ENCODE assay signal across 24 mouse cellular contexts in genomic region chr9:65157631-65158030, GRCm38 (mm10). TPM values are rescaled to one million over a fixed set of nuclear protein-coding genes. Genes with fewer than 3 reads are reported as not detected.
A peak's percentile ranks its signal among the peaks of the same experiment; 100 is the strongest.
DNase-seq lines count a peak whose midpoint lies in the region; ATAC-seq and TF ChIP-seq lines count a peak whose summit lies in the region.
"Had no signal": no experiment of that assay in that cellular context is flagged by ENCODE, and none has a peak within 500 bp of the region (broad histone marks: within the 10 kb centered on the region; RNA-seq: fewer than 3 reads in every experiment).

No protein-coding gene starts in this region.

- ATAC-seq in hindbrain, embryonic 12.5 days (ENCODE audit: low FRiP score): no peak
- no peak for ATAC-seq in hindbrain, embryonic 14.5 days (ENCODE audit: low FRiP score)
- no peak for ATAC-seq in erythroblast, adult 5-6 weeks (replicated peaks; ENCODE audit: low FRiP score, poor library complexity, severe bottlenecking)
- ATAC-seq: activated CD4-positive, CD25-positive, alpha-beta regulatory T cell, adult 4 months; Patski had no signal

- H3K9me3 ChIP-seq in heart, embryonic 10.5 days: no peaks in the 10 kb centered on the region
- no peaks in the 10 kb centered on the region for H3K9me3 ChIP-seq in hindbrain, embryonic 12.5 days (replicated peaks)
- no peaks in the 10 kb centered on the region for H3K9me3 ChIP-seq in hindbrain, embryonic 14.5 days (ENCODE audit: control insufficient read depth, low read length)
- H3K9me3 ChIP-seq in E14TG2a.4 (ENCODE audit: low read length): no peaks in the 10 kb centered on the region
- H3K9me3 ChIP-seq: liver, embryonic 13.5 days had no signal

- 10% methylated on average over 6 of the region's 6 CpGs for WGBS in heart, embryonic 10.5 days
- 30% methylated on average over 6 of the region's 6 CpGs for WGBS in hindbrain, embryonic 12.5 days
- WGBS in hindbrain, embryonic 14.5 days: 54% methylated on average over 6 of the region's 6 CpGs

- H3K4me2 ChIP-seq in hindbrain, embryonic 12.5 days (replicated peaks): no peak overlapping the region
- H3K4me2 ChIP-seq in hindbrain, embryonic 14.5 days (replicated peaks): no peak overlapping the region
- H3K4me2 ChIP-seq: liver, embryonic 13.5 days had no signal

- peak; percentile 91 for DNase-seq in heart, embryonic 10.5 days (ENCODE audit: low spot score)
- no peak for DNase-seq in heart, adult 11 months
- DNase-seq in hindbrain, embryonic 14.5 days (ENCODE audit: low spot score): no peak
- peak; percentile 67 for DNase-seq in embryo, embryonic 11 days
- no peak for DNase-seq in left cerebral cortex, adult 9 months (ENCODE audit: low spot score in 2 of 2)
- DNase-seq: adrenal gland, postnatal 14 days; B cell, adult 2 months; cerebellum, adult 8-10 months; gastrocnemius, postnatal 36 days; heart, postnatal 10 days; kidney, adult 11 months; layer of hippocampus, postnatal 36 days; left cerebral cortex, postnatal 4 days; liver, embryonic 13.5 days; retina, postnatal 1 day; right cerebral cortex, postnatal 4 days; thymus, postnatal 14 days had no signal

- H3K9ac ChIP-seq in hindbrain, embryonic 12.5 days: no peak overlapping the region
- no peak overlapping the region for H3K9ac ChIP-seq in hindbrain, embryonic 14.5 days
- H3K9ac ChIP-seq: liver, embryonic 13.5 days had no signal

- H3K4me3 ChIP-seq in heart, embryonic 10.5 days: no peak overlapping the region
- no peak overlapping the region for H3K4me3 ChIP-seq in hindbrain, embryonic 12.5 days
- H3K4me3 ChIP-seq in hindbrain, embryonic 14.5 days (replicated peaks; ENCODE audit: low read length): no peak overlapping the region
- peak overlapping the region; percentile 52; the same call in 1 of the 2 replicates for H3K4me3 ChIP-seq in E14TG2a.4 (replicated peaks; ENCODE audit: low read length)
- H3K4me3 ChIP-seq: liver, embryonic 13.5 days had no signal

- no peak for TF ChIP-seq CTCF in E14TG2a.4 (conservative IDR thresholded peaks at IDR 0.05; ENCODE audit: low read length)

- H3K4me1 ChIP-seq in heart, embryonic 10.5 days: peaks cover 87% of the 10 kb centered on the region
- H3K4me1 ChIP-seq in hindbrain, embryonic 12.5 days: peaks cover 95% of the 10 kb centered on the region
- H3K4me1 ChIP-seq in hindbrain, embryonic 14.5 days (replicated peaks; ENCODE audit: control insufficient read depth, insufficient read depth, low read length): peaks cover 66% of the 10 kb centered on the region
- H3K4me1 ChIP-seq in E14TG2a.4 (replicated peaks; ENCODE audit: low read depth, low read length): peaks cover 91% of the 10 kb centered on the region

- H3K36me3 ChIP-seq in heart, embryonic 10.5 days: no peaks in the 10 kb centered on the region
- peaks cover 13% of the 10 kb centered on the region; the same call in 1 of the 2 replicates for H3K36me3 ChIP-seq in hindbrain, embryonic 12.5 days
- H3K36me3 ChIP-seq in hindbrain, embryonic 14.5 days (replicated peaks; ENCODE audit: control insufficient read depth, insufficient read depth): no peaks in the 10 kb centered on the region; the same call in 1 of the 2 replicates
- no peaks in the 10 kb centered on the region for H3K36me3 ChIP-seq in E14TG2a.4 (ENCODE audit: insufficient read depth, low read length)
- H3K36me3 ChIP-seq: liver, embryonic 13.5 days had no signal

- peak overlapping the region; percentile 81 for H3K27ac ChIP-seq in heart, embryonic 10.5 days
- H3K27ac ChIP-seq in hindbrain, embryonic 12.5 days: peak overlapping the region; percentile 87; the same call in 1 of the 2 replicates
- H3K27ac ChIP-seq in hindbrain, embryonic 14.5 days: no peak overlapping the region
- H3K27ac ChIP-seq: kidney, postnatal 0 days; liver, embryonic 13.5 days had no signal

- peaks cover 23% of the 10 kb centered on the region; the same call in 1 of the 2 replicates for H3K27me3 ChIP-seq in heart, embryonic 10.5 days (ENCODE audit: insufficient read depth, poor library complexity, severe bottlenecking)
- H3K27me3 ChIP-seq in hindbrain, embryonic 12.5 days: no peaks in the 10 kb centered on the region
- H3K27me3 ChIP-seq in hindbrain, embryonic 14.5 days (ENCODE audit: control insufficient read depth, insufficient read depth, low read length): no peaks in the 10 kb centered on the region
- H3K27me3 ChIP-seq in E14TG2a.4 (ENCODE audit: insufficient read depth, low read length): peaks cover 72% of the 10 kb centered on the region

RNA-seq across cellular contexts. Expression of gene Igdcc3, which starts 16.6 kb away (rescaled TPM):
- polyA plus RNA-seq in heart, embryonic 10.5 days (2016; fragmentation: Nextera tagmentation; extraction: Ambion mirVana): 26.8 and 65.0 TPM in 2 replicates
- polyA plus RNA-seq in hindbrain, embryonic 12.5 days (2016; fragmentation: Nextera tagmentation; extraction: Ambion mirVana): 30.9 and 34.4 TPM in 2 replicates
- 10.5 and 10.6 TPM in 2 replicates for polyA plus RNA-seq in hindbrain, embryonic 14.5 days (2014; fragmentation: Nextera tagmentation; extraction: Ambion mirVana)
- not detected in 2 replicates for total RNA-seq in erythroblast, adult 5-6 weeks (2015; ENCODE audit: low replicate concordance)
- total RNA-seq in erythroblast, adult 5-6 weeks (2017; ENCODE audit: low replicate concordance): not detected in 2 replicates
- total RNA-seq: common myeloid progenitor, adult 5-6 weeks had no signal
- polyA plus RNA-seq: activated CD4-positive, CD25-positive, alpha-beta regulatory T cell, adult 4 months; Patski had no signal

RNA-seq across cellular contexts. Expression of gene Parp16, which starts 37.5 kb away (rescaled TPM):
- 4.8 and 5.8 TPM in 2 replicates for polyA plus RNA-seq in heart, embryonic 10.5 days (2016; fragmentation: Nextera tagmentation; extraction: Ambion mirVana)
- 5.8 and 6.4 TPM in 2 replicates for polyA plus RNA-seq in hindbrain, embryonic 12.5 days (2016; fragmentation: Nextera tagmentation; extraction: Ambion mirVana)
- polyA plus RNA-seq in hindbrain, embryonic 14.5 days (2014; fragmentation: Nextera tagmentation; extraction: Ambion mirVana): 6.3 and 7.9 TPM in 2 replicates
- total RNA-seq in erythroblast, adult 5-6 weeks (2015; ENCODE audit: low replicate concordance): 10.2 and 13.2 TPM in 2 replicates
- total RNA-seq in erythroblast, adult 5-6 weeks (2017; ENCODE audit: low replicate concordance): 14.5 and 15.3 TPM in 2 replicates

RNA-seq across cellular contexts. Expression of gene Igdcc4, which starts 56.3 kb away (rescaled TPM):
- 7.5 and 10.8 TPM in 2 replicates for polyA plus RNA-seq in heart, embryonic 10.5 days (2016; fragmentation: Nextera tagmentation; extraction: Ambion mirVana)
- polyA plus RNA-seq in hindbrain, embryonic 12.5 days (2016; fragmentation: Nextera tagmentation; extraction: Ambion mirVana): 14.5 and 17.0 TPM in 2 replicates
- polyA plus RNA-seq in hindbrain, embryonic 14.5 days (2014; fragmentation: Nextera tagmentation; extraction: Ambion mirVana): 18.9 and 19.4 TPM in 2 replicates
- total RNA-seq in erythroblast, adult 5-6 weeks (2015; ENCODE audit: low replicate concordance): not detected in 2 replicates
- 0.56 TPM in 1 of 2 replicates, not detected in the other for total RNA-seq in erythroblast, adult 5-6 weeks (2017; ENCODE audit: low replicate concordance)

Comparison
In these comparisons a context has a peak if more than half of its experiments do, and no peak if none do; other contexts are left out.
1. DNase-seq: peak in heart, embryonic 10.5 days (single experiment) and embryo, embryonic 11 days (single experiment); none in heart, adult 11 months (single experiment), hindbrain, embryonic 14.5 days (single experiment) and left cerebral cortex, adult 9 months (0 of 2).